Mouse (Mus musculus) T-helper 2 cell (primary cell): ENCODE measurements around the gene Fgf2.

ENCODE experiments used
- in situ Hi-C: fragments of 300-600 bp; cut with MboI, MseI; formaldehyde crosslinking; loops from one replicate; pipeline ENCODE4 v1.15.1; 2025; ENCODE audit warnings: high pct_unique_total_duplicates

Gene Fgf2

DNA sequence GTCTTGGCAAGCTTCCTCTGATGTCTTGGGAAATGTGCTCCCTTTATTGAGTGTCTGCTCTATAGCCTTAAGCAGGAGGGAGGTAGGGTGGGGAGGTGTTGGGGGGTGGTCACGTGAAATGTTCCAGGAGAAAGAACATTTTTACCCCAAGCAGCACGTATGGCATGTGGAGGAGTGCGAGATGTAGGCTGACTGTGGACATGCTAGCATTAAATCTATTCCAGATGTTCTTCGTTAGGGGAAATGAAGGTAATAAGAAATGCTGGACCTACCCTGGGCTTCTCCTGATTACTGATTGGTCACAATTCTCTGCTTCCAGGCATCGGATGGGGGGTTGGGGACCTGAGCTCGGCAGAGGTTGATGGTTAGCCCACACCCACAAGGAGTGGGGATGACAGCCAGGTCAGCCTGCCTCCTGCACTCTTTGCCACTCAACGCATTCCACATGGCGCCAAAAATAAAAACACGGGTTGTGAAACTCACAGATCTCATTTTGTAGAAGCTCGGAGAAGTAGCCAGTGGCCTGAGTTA is 5.9 kb downstream of the Fgf2 start:
- in situ Hi-C loops, result no loop called here

DNA sequence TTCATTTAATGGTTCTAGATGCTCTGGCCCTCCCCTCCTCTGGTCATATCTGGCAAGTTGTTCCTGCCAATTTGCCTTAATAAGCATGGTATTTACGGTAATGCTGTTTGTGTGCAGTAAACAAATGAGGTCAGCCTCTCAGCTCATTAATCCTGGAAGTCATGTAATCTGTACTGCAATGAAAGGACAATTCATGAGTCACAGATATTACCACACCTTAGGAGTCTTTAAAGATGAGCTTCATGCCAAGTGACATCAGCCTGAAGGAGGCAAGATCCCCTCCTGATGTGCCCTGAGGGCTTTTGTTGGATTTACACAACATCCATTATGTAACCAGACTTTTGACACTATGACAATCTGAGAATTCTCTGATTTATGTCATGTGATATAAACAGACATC is 6.6 kb downstream of the Fgf2 start:
- in situ Hi-C loops, result no loop called here

DNA sequence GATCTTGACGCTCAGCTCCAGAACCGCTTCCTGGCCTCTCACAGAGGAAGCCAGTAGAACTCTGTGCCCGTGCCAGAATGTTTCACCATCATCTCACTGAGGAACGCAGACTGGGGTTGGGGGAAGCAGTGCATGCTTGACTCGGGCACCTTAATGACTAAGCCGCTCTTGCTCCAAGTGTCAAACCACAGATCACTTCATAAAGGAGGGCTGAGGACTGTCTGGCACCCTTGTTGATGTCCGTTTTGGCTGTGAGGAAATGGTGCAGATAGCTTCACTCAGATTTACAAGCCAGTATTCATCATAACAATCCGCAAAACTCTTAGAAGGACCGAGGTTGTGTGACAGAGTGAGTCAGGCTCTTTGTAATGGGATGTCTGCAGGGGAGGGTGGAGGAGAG is 12.6 kb downstream of the Fgf2 start:
- in situ Hi-C loops, result loop anchor here (5.0 kb wide), 1 partner anchor 38 kb away; no protein-coding TSS in a partner anchor

DNA sequence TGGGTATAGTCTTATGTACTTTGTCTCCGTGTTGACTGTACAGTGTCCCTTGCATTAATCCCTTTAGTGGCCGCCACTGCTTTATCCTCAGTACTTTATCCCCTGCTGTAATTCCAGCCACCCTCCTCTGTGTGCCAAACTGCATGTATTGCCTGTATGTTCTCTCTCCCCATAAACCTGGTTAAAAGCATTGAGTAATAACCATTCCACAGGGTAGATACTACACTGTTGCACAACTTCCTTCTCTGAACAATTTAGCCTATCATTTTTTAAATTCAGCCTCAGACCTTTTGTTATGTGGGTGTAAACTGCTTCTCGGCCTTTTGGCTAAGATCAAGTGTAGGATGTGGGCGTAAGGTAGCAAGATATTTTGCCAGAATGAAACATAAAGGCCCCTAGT is 17.0 kb downstream of the Fgf2 start:
- in situ Hi-C loops, result no loop called here

DNA sequence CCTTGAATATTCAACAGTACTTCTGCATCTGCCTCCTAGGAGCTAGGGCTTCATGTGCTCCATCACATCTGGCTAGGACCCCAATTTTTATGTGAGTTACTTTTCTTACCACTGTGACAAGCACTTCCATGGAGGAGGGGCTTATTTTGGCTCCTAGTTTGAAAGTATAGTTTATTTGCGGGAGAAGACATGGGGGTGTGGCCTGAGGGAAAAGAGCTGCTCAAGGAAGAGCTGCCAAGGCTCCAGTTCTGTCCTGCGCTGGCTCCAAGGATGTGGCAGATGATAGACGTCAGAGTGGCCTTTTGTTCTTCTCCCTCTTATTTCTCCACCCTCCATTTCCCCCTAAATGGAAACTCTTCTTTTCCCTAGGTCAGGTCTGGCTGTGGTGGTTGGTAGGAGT is 17.8 kb downstream of the Fgf2 start:
- in situ Hi-C loops, result no loop called here

DNA sequence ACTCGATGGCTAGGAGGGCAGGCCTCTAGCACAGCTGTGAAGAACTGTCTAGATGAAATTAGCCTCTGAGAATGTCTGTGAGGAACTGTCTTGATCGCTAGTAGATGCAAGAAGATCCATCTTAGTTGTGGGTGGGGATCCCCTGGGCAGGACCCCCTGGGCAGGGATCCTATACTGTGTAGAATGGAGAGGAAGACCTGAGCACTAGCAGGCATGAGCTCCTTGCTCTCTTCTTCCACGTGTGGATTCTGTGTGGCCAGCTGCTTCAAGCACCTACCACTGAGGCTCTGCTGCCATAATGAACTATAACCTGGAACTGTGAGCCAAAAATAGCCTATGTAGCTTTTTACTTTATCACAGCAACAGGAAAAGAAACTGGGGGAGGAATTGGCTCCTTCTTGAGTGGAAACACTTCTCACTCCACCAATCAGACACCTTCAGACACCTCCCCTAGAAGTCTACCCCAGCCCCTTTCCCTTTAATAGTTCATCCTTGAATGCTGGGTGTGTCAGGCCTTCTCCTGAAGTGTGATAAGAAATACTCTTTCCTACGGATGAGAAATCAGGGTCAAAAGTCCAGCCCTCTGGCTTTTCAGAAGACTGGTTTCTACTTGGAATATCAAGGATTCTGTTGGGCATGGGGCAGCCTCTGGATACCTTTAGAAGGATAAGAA is 18.4 kb downstream of the Fgf2 start:
- in situ Hi-C loops, result no loop called here

DNA sequence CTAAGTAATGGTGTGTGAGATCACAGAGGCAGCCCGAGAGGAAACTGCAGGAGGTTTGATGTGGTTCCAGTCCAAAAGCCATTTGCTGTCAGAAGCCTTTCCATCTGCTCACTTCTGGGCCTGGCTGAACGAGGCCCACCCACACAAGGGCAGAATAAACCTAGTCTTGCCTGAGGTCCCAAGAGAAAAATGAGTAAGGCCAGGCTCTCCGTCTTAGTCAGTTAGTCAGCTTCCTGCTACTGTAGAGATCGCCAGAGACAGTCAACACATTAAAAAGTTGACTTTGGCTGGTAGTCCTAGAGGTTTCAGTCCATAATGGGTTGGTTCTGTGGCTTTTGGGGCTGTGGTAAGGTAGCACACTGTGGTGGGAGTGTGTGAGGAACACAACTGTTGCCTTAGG is 22.3 kb downstream of the Fgf2 start:
- in situ Hi-C loops, result no loop called here

DNA sequence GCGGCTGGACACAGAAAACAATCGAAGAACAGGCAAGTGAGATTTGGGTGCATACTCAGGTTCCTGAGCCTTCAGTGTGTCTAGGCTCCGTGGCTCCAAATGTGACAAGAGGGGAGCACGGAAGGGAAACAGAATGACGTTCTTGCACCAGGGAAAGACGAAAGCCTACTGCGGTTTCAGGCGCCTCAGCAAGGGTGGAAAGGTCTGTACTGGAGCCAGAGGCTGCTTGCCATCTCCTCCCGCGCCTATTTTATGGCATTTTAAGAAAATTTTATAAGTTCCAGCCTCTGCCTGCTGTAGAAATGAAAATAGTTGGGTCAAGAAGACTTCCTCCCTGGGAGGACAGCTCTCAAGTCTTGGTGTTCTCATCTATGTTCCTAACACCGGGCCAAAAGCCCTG is 25.6 kb downstream of the Fgf2 start:
- in situ Hi-C loops, result no loop called here

DNA sequence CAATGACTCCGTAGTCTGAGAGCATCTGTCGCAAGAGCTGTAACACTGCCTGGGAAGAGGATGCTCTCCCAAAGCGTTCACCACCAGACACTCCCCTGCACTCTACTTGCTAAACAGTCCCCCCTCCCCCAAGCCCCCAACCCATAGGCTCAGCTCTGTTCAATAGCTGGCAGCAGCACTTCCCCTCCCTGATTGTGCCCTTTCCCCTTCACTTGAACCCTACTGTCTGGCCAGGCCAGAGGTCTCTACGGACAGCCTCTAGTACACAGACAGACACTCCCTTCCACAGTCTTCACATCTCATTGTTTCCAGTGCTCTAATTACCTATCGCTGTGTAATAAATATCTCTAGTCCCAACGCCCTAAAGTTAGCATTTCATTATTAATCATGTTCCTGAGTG is 29.8 kb downstream of the Fgf2 start:
- in situ Hi-C loops, result no loop called here

DNA sequence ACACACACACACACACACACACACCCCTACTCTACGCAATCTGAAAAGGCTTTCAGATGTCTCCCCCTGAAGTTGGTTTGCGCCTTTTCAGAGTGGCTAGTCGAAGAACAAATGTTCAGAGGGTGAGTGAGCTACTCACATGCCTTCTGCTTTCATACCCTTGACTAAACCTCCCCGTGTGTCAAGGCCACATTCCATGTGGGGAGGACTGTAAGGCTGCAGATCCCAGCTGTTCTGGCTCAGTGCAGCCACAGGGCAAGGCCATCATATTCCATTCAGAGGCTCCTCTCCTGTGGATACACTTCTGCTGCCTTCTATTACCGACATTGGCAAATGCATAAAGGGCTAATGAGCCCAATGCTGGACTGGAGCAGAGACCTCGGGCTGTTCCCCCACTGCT is 30.3 kb downstream of the Fgf2 start:
- in situ Hi-C loops, result no loop called here

DNA sequence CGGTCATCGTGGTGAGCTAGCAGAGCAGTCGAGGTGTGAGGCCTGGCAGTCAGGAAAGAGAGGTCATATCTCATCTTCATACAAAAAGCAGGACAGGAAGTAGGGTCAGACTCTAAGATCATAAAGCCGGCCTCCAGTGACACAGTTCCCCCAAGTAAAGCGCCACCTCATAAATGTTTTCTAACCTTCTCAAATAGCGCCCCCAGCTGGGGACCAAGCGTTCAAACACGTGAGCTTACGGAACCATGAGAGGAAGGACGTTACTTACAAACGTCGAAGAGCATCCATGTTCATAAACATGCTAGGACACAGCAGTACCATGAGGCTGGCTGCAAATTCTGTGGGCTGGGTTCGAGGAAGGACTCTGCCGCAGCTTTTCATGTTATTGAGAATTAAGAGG is 31.1 kb downstream of the Fgf2 start:
- in situ Hi-C loops, result no loop called here

DNA sequence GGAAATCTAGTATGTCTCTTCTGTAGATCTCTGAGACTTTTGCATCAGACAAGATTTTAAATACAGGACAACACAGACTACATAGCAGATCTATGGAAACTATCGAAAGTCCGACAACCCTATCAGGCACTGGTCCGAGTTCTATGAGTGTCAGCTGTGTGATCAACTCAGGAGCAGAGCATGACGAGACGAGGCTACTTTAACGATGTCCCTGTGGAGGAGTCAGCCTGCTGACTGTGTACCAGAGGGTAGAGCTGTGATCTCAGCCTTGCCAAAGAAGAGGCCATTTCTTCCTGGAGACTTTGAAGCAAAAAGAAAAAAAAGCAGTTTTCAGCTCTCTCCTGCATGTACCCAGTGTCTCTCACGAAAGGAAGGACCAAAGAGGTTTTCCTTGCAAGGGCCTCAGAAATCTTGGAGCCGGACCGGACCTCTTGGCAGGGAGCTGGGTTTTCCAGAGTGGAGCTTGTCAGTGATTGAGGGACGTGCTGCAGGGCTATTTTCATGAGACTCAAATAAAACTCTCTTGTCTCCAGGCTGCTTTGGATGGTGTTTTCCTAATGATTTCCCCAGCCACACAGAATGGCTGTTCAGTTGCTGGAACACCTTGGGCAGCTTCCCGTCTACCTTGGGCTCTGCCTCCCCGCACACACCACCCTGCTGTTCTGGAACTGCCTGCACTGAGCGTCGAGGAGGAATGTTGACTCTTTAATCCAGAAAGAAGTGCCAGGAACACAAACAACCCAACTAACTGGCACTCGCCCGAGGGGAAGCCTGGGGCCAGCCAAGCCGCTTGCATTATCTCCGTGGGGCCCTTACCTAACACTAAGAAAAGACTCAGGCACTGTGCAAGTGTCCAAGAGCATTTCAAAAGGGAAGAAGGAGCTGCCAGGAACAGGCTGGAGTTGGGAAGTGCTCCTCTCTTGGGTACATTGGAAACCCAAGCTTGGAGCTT is 32.1 kb downstream of the Fgf2 start:
- in situ Hi-C loops, result no loop called here

DNA sequence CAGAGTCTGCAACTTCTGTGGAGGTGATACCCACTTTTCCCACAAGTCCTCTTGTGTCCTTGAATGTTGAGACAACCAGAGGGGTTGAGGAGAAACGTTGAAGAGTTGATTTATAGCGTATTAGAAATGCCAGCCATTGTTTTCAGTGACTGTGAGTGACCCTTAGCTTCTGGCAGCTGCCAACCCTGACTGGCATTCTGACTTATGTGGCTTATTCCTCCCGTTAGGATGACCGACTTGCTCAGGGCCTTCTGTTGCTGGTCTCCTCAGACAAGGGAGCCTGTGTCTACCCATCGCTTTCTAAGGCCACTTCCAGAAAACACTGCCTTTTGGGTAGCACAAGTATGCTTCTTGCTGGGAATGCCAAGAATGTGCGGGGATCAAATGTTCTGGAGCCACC is 33.3 kb downstream of the Fgf2 start:
- in situ Hi-C loops, result no loop called here

DNA sequence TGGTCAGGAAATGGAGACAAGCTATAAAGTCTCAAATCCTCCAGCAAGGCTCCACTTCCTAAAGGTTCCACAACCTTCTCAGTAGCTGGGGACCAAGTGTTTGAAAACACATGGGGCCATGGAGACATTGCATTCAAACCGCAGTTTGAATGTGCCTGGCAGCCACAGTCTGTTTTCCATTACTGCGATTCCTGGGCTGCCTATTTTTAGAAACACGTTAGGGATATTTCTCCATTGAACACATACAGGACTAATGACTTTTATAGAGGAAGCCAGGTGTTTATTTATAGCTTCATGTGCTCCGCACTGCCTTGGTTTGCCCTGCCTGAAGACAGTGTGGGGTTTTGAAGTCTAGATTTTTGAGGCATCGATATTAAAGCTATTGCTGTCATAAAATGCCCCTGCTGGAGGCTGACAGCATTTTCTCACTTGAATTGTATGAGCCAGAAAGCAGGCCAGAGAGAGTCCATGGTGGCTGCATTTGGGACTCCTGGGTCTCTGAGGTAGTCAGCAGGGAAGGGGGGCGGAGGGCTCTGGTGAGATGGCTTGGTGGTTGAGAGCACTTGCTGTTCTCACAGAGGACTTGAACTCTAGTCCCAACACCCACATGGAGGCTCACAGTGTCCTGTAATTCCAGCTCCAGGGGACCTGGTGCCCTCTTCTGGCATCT is 35.1 kb downstream of the Fgf2 start:
- in situ Hi-C loops, result no loop called here

DNA sequence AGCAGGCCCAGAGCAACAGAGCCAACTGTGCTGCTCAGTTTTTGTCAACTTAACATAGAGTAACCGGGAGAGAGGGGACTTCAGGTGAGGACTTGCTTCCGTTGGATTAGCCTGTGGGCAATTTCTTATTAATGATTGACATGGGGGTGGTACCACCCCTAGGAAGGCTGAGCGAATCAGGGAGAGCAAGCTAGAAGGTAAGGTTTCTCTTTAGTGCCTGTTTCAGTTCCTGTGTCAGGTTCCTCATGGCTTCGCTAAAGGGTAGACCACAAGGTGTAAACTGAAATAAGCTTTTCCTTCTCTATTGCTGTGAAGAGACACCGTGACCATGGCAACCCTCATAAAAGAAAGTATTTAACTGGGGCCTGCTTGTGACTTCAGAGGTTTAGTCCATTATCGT is 39.2 kb downstream of the Fgf2 start:
- in situ Hi-C loops, result no loop called here

DNA sequence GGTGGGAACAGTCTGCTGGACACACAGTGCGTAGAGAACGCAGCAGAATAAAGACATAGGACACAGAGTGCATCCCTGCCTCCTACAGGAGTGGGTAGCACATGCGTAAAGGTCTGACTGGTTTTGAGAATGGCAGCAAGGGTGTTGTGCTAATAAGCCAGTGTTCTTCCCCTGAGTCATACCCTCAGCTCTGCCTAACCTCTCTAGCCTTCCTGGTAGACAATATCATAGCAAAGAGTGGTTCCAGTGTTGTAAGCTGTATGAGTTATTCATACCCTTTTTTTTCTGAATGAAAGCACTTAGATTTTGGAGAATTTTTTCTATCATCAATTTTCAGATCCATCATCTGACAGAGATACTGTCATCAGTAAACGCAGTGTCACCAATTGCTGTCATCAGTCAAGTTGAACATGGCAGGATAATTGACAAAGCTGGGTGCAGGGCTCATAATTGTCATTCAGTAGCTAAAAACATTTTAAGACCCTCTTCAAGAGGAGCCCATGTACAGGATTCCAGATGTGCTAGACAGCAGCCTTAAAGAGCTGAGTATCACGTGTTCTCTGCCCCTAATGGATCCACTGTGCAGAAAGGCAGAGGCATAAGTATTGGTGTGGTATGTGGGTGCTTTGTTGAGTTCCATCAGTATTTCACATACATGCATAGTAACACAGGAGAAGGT is 48.9 kb downstream of the Fgf2 start:
- in situ Hi-C loops, result no loop called here

DNA sequence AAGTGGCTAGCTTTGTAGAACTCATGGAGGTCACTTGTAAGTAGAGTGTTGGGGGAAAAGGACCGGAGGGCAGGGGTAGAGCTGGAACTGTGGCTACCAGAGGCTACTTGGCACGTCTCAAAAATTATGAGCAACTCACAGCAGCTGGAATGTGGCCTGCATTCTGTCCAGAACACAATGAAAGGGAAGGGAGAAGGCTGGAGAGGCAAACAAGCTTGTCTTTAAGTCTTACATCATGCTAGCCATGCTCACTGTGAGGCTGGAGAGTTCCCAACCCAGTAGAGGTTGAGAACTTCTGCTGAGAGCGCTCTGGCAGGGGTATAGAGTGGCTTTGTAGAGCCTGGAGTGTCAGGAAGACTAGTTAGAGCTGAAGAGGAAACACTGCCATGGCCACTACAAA is 49.5 kb downstream of the Fgf2 start:
- in situ Hi-C loops, result no loop called here

DNA sequence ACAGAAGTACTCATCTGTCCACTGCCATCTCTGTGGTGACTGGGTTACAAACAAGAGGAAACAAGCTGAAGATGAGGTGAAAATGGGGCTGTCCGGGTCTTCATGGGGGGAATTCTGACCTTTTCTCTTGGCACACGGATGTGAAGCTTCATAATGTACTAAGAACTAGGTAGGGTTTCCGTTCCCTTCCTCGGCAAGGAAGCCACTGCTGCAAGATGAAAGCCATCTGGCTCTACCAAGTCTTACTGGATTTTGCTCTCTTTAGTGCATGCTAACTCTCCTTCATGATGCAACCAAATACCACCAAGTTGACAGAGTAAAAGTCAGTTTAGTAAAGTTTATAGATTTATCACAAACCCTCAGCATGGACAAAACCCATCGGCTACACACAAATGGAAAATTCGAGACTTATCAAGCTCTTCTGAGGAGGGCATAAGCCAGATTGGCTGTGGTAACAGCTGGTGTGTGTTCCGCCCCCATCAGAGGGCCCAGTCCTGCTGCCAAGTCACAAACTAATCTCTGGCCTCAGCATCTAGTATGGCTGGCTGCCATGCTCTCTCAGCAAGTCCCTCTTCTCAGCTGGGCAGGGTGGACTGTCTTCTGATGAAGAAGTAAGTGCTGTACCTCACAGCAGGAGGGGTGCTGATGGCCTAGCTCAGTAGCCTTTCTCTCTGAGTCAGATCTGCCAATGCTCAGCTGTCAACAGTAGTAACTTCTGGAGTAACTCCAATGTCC is 50.7 kb downstream of the Fgf2 start:
- in situ Hi-C loops, result no loop called here

DNA sequence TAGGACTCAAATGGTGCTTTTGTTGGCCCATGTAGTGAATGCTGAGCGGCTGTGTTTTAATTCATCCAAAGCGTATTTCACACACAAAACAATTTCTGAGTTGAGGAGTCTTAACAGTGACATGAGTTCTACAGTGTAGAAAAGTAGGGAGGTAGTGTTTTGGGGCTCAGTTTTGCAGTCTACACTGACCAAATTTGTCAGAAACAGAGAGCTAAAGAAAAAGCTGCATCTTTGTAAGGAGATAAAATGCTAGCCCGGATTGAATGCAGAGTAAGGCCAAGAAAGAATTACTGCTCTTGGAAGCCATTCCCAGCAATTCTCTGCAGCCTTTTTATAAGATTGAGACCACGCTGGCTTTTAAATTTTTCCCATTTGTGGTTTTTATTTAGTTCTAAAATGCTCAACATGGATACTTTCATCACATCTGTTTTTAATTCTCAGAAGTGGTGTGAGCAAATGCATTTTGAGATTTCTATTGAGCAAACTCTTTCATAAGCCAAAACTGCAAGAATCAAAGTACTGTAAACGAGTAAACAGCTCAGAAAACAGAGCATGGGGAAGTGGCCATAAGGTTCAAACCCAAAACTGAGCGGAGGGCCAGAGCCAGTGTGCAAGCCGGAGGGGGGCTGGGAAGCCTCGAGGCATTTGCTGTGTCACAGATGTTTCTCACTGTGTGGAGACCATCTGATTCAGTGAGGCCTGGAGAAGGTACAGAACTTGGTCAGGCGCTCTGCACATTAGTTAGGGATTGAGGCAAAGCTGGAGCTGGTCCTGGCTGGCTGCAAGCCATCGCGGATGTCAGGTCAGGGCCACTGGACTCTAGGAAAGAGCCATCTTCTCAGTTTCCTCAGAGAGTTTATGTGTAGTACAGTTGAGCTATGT is 53.8 kb downstream of the Fgf2 start:
- in situ Hi-C loops, result no loop called here

DNA sequence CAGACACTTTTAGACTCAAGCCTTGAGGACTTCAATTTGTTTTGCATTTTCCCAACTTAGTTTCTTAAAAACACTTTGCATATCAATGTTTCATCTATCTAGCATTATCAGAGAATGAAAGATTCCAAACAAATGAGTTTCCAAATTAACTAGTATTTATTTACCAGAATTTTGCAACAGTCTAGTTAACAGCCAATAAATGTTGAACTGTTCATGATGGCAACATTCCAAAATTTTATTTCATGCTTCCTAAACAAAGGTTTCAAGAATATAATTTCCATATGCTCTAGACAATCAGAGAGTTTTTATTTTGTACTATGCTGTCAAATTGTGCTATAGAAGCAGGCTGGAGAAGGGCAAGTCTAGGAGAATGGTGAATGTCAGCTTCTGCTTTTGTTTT is 59.5 kb downstream of the Fgf2 start:
- in situ Hi-C loops, result loop anchor here (5.0 kb wide), 1 partner anchor 70 kb away; no protein-coding TSS in a partner anchor
